Mouse (Mus musculus) embryonic facial prominence, embryonic 12.5 days (tissue): Measurements from ENCODE around the gene 2410137M14Rik. TPM values are rescaled to one million over a fixed set of nuclear protein-coding genes. Genes with fewer than 3 reads are reported as not detected.

Experiments used
- ATAC-seq: fragments of 200-750 bp; cut with Nextera tagmentation; 2 replicates; pipeline ENCODE4 v1.8.0; 2017; ENCODE audit not compliant: insufficient number of reproducible peaks, insufficient read depth, low FRiP score, low TSS enrichment
- H3K27ac ChIP-seq: fragments of 300-500 bp; sonication (generic); 2 replicates; pipeline ENCODE4 v1.5.1; 2016; ENCODE audit warnings: mild to moderate bottlenecking
- H3K27me3 ChIP-seq: fragments of 300-500 bp; sonication (generic); 2 replicates; pipeline ENCODE4 v1.6.1; 2016; ENCODE audit warnings: mild to moderate bottlenecking, moderate library complexity
- H3K36me3 ChIP-seq: fragments of 300-500 bp; sonication (generic); 2 replicates; pipeline ENCODE4 v1.6.1; 2016; ENCODE audit warnings: mild to moderate bottlenecking
- H3K4me1 ChIP-seq: fragments of 300-500 bp; sonication (generic); 2 replicates; pipeline ENCODE4 v1.6.1; 2016
- H3K4me2 ChIP-seq: fragments of 300-500 bp; sonication (generic); replicated peaks from 2 replicates; pipeline ENCODE4 v1.6.1; 2016; ENCODE audit warnings: mild to moderate bottlenecking, moderate library complexity
- H3K4me3 ChIP-seq: fragments of 300-500 bp; sonication (generic); 2 replicates; pipeline ENCODE4 v1.5.1; 2016; ENCODE audit warnings: mild to moderate bottlenecking
- H3K9ac ChIP-seq: fragments of 300-500 bp; sonication (generic); 2 replicates; pipeline ENCODE4 v1.6.1; 2016; ENCODE audit warnings: mild to moderate bottlenecking, moderate library complexity
- H3K9me3 ChIP-seq: fragments of 300-500 bp; sonication (generic); 2 replicates; pipeline ENCODE4 v1.6.1; 2016; ENCODE audit warnings: mild to moderate bottlenecking, moderate library complexity
- WGBS: fragments of 180-500 bp; shearing (Covaris S2); methylation state at CpG from one replicate; pipeline ENCODE4 v1.1.7; 2016; 5-methylcytosine and 5-hydroxymethylcytosine counted together
- polyA plus RNA-seq: library from polyadenylated mRNA; unstranded; fragments of >200 nt; fragmentation: Nextera tagmentation; extraction: Ambion mirVana; gene quantifications from 2 replicates; pipeline ENCODE4 v1.2.1, GENCODE M21; 2016

The 2410137M14Rik gene
- polyA plus RNA-seq, 1 experiment from 2014 or later = not detected

GRCm38 (mm10) chr17:36961125-36961524 is 19.9 kb downstream of the 2410137M14Rik start:
- Histone ChIP-seq H3K36me3 (peaks cover 8% of the 10 kb centered on the region; the same call in 1 of the 2 replicates), H3K9ac (no peak overlapping the region), H3K4me3 (no peak overlapping the region), H3K27ac (no peak overlapping the region), H3K4me1 (peaks cover 4% of the 10 kb centered on the region; the same call in 1 of the 2 replicates), H3K4me2 (no peak overlapping the region), H3K9me3 (no peaks in the 10 kb centered on the region), H3K27me3 (no peaks in the 10 kb centered on the region)
- 73% methylated on average over 1 of the region's 1 CpGs for WGBS
- no peak for ATAC-seq

GRCm38 (mm10) chr17:36958884-36959283 is 22.2 kb downstream of the 2410137M14Rik start:
- no peaks in the 10 kb centered on the region for H3K9me3 ChIP-seq
- H3K4me3 ChIP-seq = peak overlapping the region; percentile 72
- peaks cover 13% of the 10 kb centered on the region; the same call in 1 of the 2 replicates for H3K36me3 ChIP-seq
- peak overlapping the region; percentile 37; the same call in 1 of the 2 replicates for H3K27ac ChIP-seq
- H3K4me2 ChIP-seq = peak overlapping the region; percentile 73
- no peaks in the 10 kb centered on the region for H3K27me3 ChIP-seq
- no peak for ATAC-seq
- 12% methylated on average over 12 of the region's 12 CpGs for WGBS
- peaks cover 4% of the 10 kb centered on the region; the same call in 1 of the 2 replicates for H3K4me1 ChIP-seq
- H3K9ac ChIP-seq = peak overlapping the region; percentile 73

GRCm38 (mm10) chr17:36957999-36958743 is 22.9 kb downstream of the 2410137M14Rik start, which contains the start of the genes Znrd1 and Znrd1as:
Gene Znrd1, minus strand, starts transcription at chr17:36958559.
Gene Znrd1as, plus strand, starts transcription at chr17:36958592.
- H3K9me3 ChIP-seq = no peaks in the 10 kb centered on the region
- peak; percentile 95 for ATAC-seq
- WGBS = under 1% methylated on average over 46 of the region's 46 CpGs

GRCm38 (mm10) chr17:36953062-36953461 is 28.0 kb downstream of the 2410137M14Rik start:
- Histone ChIP-seq H3K4me3 (no peak overlapping the region), H3K4me2 (no peak overlapping the region), H3K36me3 (peaks cover 23% of the 10 kb centered on the region), H3K27me3 (peaks cover 6% of the 10 kb centered on the region; the same call in 1 of the 2 replicates), H3K4me1 (peaks cover 9% of the 10 kb centered on the region; the same call in 1 of the 2 replicates), H3K9me3 (no peaks in the 10 kb centered on the region), H3K27ac (no peak overlapping the region), H3K9ac (no peak overlapping the region)
- ATAC-seq = no peak
- 85% methylated on average over 1 of the region's 1 CpGs for WGBS

More at GRCm38 (mm10) chr17:36957999-36958743, 22.9 kb downstream of the 2410137M14Rik start, which contains the start of the genes Znrd1 and Znrd1as:
- peak within 1 kb of the TSS; percentile 73 for H3K4me2 ChIP-seq
- peaks cover 13% of the 10 kb centered on the region; the same call in 1 of the 2 replicates for H3K36me3 ChIP-seq
- peak within 1 kb of the TSS; percentile 70 for H3K27ac ChIP-seq
- H3K4me1 ChIP-seq = peaks cover 4% of the 10 kb centered on the region; the same call in 1 of the 2 replicates
- H3K27me3 ChIP-seq = no peaks in the 10 kb centered on the region
- peak within 1 kb of the TSS; percentile 72 for H3K4me3 ChIP-seq
- peak within 1 kb of the TSS; percentile 73 for H3K9ac ChIP-seq

- H3K9me3 ChIP-seq = no peaks in the 10 kb centered on the region
- no peak overlapping the region for H3K4me2 ChIP-seq
- H3K4me1 ChIP-seq = peaks cover 8% of the 10 kb centered on the region; the same call in 1 of the 2 replicates
- H3K36me3 ChIP-seq = peaks cover 23% of the 10 kb centered on the region
- H3K9ac ChIP-seq = no peak overlapping the region
- WGBS = 90% methylated on average over 2 of the region's 2 CpGs
- H3K27me3 ChIP-seq = peaks cover 8% of the 10 kb centered on the region; the same call in 1 of the 2 replicates
- ATAC-seq = 0 out of 2 replicates have a peak, but pooled peaks have one; percentile 12
- H3K4me3 ChIP-seq = no peak overlapping the region
- no peak overlapping the region for H3K27ac ChIP-seq
Measured at GRCm38 (mm10) chr17:36952631-36953030, 28.4 kb downstream of the 2410137M14Rik start.

GRCm38 (mm10) chr17:36950981-36951947 is 29.8 kb downstream of the 2410137M14Rik start, which contains the start of gene Ppp1r11:
Gene Ppp1r11, minus strand, starts transcription at chr17:36951741.
- Histone ChIP-seq H3K4me3 (peak within 1 kb of the TSS; percentile 73), H3K36me3 (peaks cover 16% of the 10 kb centered on the region), H3K27ac (peak within 1 kb of the TSS; percentile 70; the same call in 1 of the 2 replicates), H3K4me1 (0 out of 2 replicates have a peak, but pooled peaks cover 5% of the 10 kb centered on the region), H3K9me3 (no peaks in the 10 kb centered on the region), H3K4me2 (peak within 1 kb of the TSS; percentile 77), H3K27me3 (peaks cover 17% of the 10 kb centered on the region), H3K9ac (peak within 1 kb of the TSS; percentile 68)
- WGBS = 3% methylated on average over 36 of the region's 36 CpGs
- peak; percentile 95 for ATAC-seq

GRCm38 (mm10) chr17:36949265-36949664 is 31.8 kb downstream of the 2410137M14Rik start:
- WGBS = 99% methylated on average over 8 of the region's 8 CpGs
- Histone ChIP-seq H3K27me3 (peaks cover 37% of the 10 kb centered on the region), H3K4me2 (no peak overlapping the region), H3K4me3 (no peak overlapping the region), H3K27ac (no peak overlapping the region), H3K9me3 (no peaks in the 10 kb centered on the region), H3K9ac (no peak overlapping the region), H3K4me1 (0 out of 2 replicates have a peak, but pooled peaks cover 5% of the 10 kb centered on the region), H3K36me3 (peaks cover 10% of the 10 kb centered on the region)
- no peak for ATAC-seq

- no peak overlapping the region for H3K9ac ChIP-seq
- peaks cover 8% of the 10 kb centered on the region; the same call in 1 of the 2 replicates for H3K4me1 ChIP-seq
- H3K4me2 ChIP-seq = no peak overlapping the region
- no peak overlapping the region for H3K4me3 ChIP-seq
- no peak overlapping the region for H3K27ac ChIP-seq
- H3K36me3 ChIP-seq = peaks cover 10% of the 10 kb centered on the region
- no peak for ATAC-seq
- WGBS = 85% methylated on average over 1 of the region's 1 CpGs
- peaks cover 47% of the 10 kb centered on the region for H3K27me3 ChIP-seq
- no peaks in the 10 kb centered on the region for H3K9me3 ChIP-seq
Measured at GRCm38 (mm10) chr17:36948286-36948685, 32.8 kb downstream of the 2410137M14Rik start.

GRCm38 (mm10) chr17:36947051-36947819 is 33.8 kb downstream of the 2410137M14Rik start:
- peak; percentile 35; the same call in 1 of the 2 replicates for ATAC-seq
- peaks cover 15% of the 10 kb centered on the region; the same call in 1 of the 2 replicates for H3K4me1 ChIP-seq
- under 1% methylated on average over 62 of the region's 62 CpGs for WGBS

GRCm38 (mm10) chr17:36944121-36944775 is 36.8 kb downstream of the 2410137M14Rik start:
- Histone ChIP-seq H3K27me3 (peaks cover 77% of the 10 kb centered on the region), H3K4me1 (peaks cover 10% of the 10 kb centered on the region; the same call in 1 of the 2 replicates), H3K4me3 (no peak overlapping the region), H3K36me3 (peaks cover 7% of the 10 kb centered on the region), H3K27ac (no peak overlapping the region), H3K9ac (no peak overlapping the region), H3K9me3 (no peaks in the 10 kb centered on the region), H3K4me2 (no peak overlapping the region)
- ATAC-seq = no peak
- WGBS = 17% methylated on average over 8 of the region's 9 CpGs

More at GRCm38 (mm10) chr17:36947051-36947819, 33.8 kb downstream of the 2410137M14Rik start:
- peaks cover 58% of the 10 kb centered on the region for H3K27me3 ChIP-seq
- H3K9me3 ChIP-seq = no peaks in the 10 kb centered on the region
- peak overlapping the region; percentile 56 for H3K9ac ChIP-seq
- H3K36me3 ChIP-seq = peaks cover 10% of the 10 kb centered on the region
- H3K4me2 ChIP-seq = peak overlapping the region; percentile 81
- H3K4me3 ChIP-seq = peak overlapping the region; percentile 44
- H3K27ac ChIP-seq = no peak overlapping the region
